Mouse (Mus musculus) effector memory CD4-positive, alpha-beta T cell, adult 5 months (primary cell): Measurements from ENCODE around the gene Mcm3ap. TPM values are rescaled to one million over a fixed set of nuclear protein-coding genes. Genes with fewer than 3 reads are reported as not detected.

Experiments
- polyA plus RNA-seq: library from polyadenylated mRNA; unstranded; fragments of 100-300 nt; shearing (Covaris generic); gene quantifications from one replicate; pipeline ENCODE4 v1.2.1, GENCODE M21; 2017

Gene Mcm3ap
- polyA plus RNA-seq, result 62.4 TPM

DNA sequence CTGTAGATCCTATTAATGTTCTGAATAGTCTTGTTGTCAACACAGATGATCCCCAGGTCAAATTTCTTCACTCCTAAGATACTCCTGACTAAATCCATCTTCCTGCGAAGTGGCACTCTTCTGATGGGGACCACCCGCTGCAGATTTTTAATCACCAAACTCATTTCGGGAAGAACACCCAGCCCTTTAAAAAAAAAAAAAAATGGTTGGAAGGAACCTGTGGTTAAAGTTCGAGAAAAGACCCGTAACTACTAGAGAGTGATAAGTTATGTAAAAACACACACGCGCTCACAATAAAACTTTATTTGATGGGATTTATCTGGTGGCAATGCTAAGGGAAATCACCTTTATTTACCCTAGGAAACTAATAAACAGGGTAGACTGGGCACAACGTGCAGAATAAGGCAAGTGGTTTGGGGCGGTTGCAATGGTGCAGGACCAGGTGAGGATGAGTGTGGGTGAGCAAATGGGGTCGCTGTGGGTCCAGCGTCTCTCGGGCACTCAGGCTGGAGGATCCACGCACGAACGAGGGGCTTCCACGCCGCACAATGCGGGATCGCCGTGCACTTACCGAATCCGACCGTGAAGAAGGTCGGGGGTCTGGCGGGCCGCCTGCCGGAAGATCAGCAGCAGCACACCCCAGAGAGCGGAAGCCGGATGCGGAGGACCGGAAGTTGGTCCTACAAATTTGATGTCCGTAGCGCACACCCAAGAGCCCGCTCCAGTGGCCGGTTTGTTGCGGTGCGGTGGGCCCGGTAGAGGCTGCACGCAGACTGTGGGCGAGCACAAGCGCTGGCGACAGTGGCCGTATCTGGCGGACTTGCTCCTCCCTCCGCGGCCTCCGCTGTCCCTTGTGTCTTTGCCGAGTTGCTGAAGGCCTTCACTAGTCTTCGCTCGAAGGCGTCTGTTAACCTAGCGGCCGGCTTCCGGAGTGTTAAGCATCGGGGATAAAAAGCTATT is at the start of gene Mcm3ap, which contains the start of gene Ybey:
TSS of gene Mcm3ap (plus strand) at position 725 of the 960 bp plus-strand sequence.
TSS of gene Ybey (minus strand) at position 912 of the 960 bp plus-strand sequence.

DNA sequence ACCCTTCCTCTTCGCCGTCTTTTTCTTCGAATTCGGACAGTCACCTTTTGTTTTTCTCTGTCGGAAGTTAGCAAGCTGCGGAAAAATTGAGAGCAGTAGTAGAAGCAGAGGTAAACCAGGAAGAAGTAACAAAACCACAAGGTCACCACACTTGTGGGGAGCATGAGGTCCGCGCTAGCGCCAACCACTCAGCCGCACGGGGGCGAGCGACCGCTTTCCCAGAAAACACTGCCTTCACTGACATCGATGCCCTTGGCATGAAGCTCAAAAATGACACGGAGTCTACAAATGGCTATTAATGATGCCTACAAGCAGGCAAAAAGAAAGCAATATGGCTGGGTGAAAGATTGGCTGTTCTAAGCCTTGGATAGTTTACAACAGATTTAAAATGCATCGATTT is 28.4 kb upstream of the Mcm3ap start, which contains the start of gene AC141477.1:
TSS of gene AC141477.1 (minus strand) at position 164 of the 400 bp plus-strand sequence.

GRCm38 (mm10) chr10:76442178-76443088 is 26.3 kb upstream of the Mcm3ap start, which contains the start of gene Pcnt:
Gene Pcnt, minus strand, starts transcription at chr10:76442786.

GRCm38 (mm10) chr10:76448851-76449250 is 19.9 kb upstream of the Mcm3ap start, which contains the start of gene 2610028H24Rik:
Gene 2610028H24Rik, plus strand, starts transcription at chr10:76449081.

DNA sequence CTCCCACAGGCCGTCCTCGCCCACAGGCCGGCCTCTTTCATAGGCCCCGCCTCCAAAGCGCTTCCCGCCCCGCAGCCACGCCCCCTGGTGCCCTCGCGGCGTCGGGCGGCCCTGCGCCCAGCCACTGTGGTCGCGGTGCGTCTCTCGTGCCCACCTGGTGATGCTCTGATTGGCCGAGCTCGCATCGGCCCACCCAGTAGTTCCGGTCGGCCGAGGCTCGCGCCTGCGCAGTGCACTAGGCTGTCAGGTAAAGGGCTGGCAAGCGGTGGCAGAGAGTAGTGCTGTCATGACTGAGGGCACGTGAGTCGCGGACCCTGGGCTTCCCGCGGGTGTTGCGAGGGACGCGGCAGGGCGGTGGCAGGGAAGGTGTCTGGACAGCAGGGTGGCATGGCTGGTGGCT is 62.6 kb downstream of the Mcm3ap start, which contains the start of gene Lss:
TSS of gene Lss (plus strand) at position 214 of the 400 bp plus-strand sequence.

GRCm38 (mm10) chr10:76561972-76562371 is 93.2 kb downstream of the Mcm3ap start, which contains the start of gene Spatc1l:
Gene Spatc1l, plus strand, starts transcription at chr10:76562272.

Other genes with a start within 250 kb of the Mcm3ap start
- 17.3 TPM for gene Prmt2, start 231.1 kb upstream of the Mcm3ap start, polyA plus RNA-seq
- gene S100b, start 215.1 kb upstream of the Mcm3ap start, polyA plus RNA-seq, result not detected
- 5.9 TPM for gene Dip2a, start 123.6 kb upstream of the Mcm3ap start, polyA plus RNA-seq
- 15.0 TPM for gene AC141477.1, start 28.5 kb upstream of the Mcm3ap start, polyA plus RNA-seq
- 28.3 TPM for gene Pcnt, start 26.1 kb upstream of the Mcm3ap start, polyA plus RNA-seq
- gene 2610028H24Rik, start 19.8 kb upstream of the Mcm3ap start, polyA plus RNA-seq, result not detected
- 1.0 TPM for gene Ybey, start 187 bp downstream of the Mcm3ap start, polyA plus RNA-seq
- gene Lss, start 62.7 kb downstream of the Mcm3ap start, polyA plus RNA-seq, result 18.0 TPM
- not detected for gene Spatc1l, start 93.3 kb downstream of the Mcm3ap start, polyA plus RNA-seq
- gene Ftcd, start 106.7 kb downstream of the Mcm3ap start, polyA plus RNA-seq, result not detected
- not detected for gene Col6a2, start 154.7 kb downstream of the Mcm3ap start, polyA plus RNA-seq